Mouse (Mus musculus) erythroblast, embryonic 14.5 days (primary cell): Measurements from ENCODE around the gene Cd6. TPM values are rescaled to one million over a fixed set of nuclear protein-coding genes. Genes with fewer than 3 reads are reported as not detected.

Experiments
- H3K27me3 ChIP-seq: 2 replicates; pipeline ENCODE4 v1.6.1; 2012; ENCODE audit warnings: inconsistent platforms; ENCODE audit not compliant: control insufficient read depth
- H3K36me3 ChIP-seq: 2 replicates; pipeline ENCODE4 v1.6.1; 2012; ENCODE audit warnings: mild to moderate bottlenecking, inconsistent platforms; ENCODE audit not compliant: control insufficient read depth
- H3K4me1 ChIP-seq: 2 replicates; pipeline ENCODE4 v1.6.1; 2012; ENCODE audit warnings: inconsistent platforms; ENCODE audit not compliant: control insufficient read depth
- H3K4me3 ChIP-seq: replicated peaks from 2 replicates; pipeline ENCODE3; 2012; ENCODE audit warnings: moderate library complexity, mild to moderate bottlenecking, inconsistent platforms
- H3K9me3 ChIP-seq: 2 replicates; pipeline ENCODE4 v1.6.1; 2012; ENCODE audit warnings: low read length, inconsistent platforms, mixed read lengths; ENCODE audit not compliant: control insufficient read depth
- GATA1 ChIP-seq: IDR thresholded peaks from 2 replicates; pipeline ENCODE4 v1.6.1; 2012; ENCODE audit warnings: low read length, inconsistent platforms, mixed read lengths
- TAL1 ChIP-seq: IDR thresholded peaks from 3 replicates; pipeline ENCODE4 v1.6.1; 2012; ENCODE audit warnings: low read length, inconsistent platforms, mixed read lengths
- polyA plus RNA-seq: library from polyadenylated mRNA; stranded (reverse); fragments of >175 nt; gene quantifications from 2 replicates; pipeline ENCODE4 v1.2.3, GENCODE M21; 2012

Gene Cd6
- polyA plus RNA-seq, 1 experiment: not detected

DNA sequence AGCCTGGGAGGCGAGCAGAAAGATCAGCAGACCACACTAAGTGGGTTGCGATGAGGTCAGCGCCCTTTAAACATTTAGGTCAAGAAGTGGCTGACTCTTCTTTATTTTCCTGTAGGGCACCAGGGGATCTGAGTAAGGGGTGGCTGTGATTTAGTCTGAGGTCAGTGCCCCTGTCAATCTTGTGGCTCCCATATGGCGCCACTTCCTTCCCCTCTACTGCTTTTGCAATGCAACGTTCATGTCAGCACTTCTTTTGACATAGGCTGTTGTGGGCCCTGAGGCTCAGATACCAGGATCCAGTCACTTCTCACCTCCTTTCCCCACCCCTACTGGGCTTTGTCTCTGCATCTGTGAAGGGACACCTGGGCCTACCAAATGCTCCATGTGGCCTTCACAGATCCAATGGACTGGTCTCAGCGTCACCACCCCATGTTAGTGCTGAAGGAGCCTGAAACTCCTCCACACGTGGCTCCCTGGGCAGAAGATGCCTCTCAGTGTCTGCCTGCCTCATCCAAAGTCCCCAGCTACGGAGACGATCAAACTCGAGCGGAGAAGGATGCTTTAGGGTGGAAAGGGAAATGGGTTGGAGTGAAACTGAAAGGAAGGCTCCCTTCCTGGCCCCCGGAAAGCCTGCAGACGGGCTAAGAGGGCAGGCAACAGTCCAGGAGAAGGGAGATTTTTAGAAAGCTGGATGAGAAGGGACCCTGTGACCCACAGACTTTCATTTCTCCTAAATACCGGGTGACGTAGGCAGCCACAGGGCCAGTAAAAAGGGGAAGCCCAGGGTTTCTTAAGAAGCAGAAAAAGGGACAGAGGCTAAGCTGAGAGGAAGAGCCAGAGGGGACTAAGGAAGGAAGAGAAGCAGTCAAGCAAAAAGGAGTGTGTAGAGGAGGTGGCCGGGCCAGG is 12.1 kb upstream of the Cd6 start:
- H3K4me3 ChIP-seq: no peak overlapping the region
- H3K9me3 ChIP-seq: no peaks in the 10 kb centered on the region
- H3K4me1 ChIP-seq: no peaks in the 10 kb centered on the region
- peaks cover 20% of the 10 kb centered on the region for H3K27me3 ChIP-seq
- H3K36me3 ChIP-seq: no peaks in the 10 kb centered on the region
- no peak for TF ChIP-seq TAL1
- no peak for TF ChIP-seq GATA1

DNA sequence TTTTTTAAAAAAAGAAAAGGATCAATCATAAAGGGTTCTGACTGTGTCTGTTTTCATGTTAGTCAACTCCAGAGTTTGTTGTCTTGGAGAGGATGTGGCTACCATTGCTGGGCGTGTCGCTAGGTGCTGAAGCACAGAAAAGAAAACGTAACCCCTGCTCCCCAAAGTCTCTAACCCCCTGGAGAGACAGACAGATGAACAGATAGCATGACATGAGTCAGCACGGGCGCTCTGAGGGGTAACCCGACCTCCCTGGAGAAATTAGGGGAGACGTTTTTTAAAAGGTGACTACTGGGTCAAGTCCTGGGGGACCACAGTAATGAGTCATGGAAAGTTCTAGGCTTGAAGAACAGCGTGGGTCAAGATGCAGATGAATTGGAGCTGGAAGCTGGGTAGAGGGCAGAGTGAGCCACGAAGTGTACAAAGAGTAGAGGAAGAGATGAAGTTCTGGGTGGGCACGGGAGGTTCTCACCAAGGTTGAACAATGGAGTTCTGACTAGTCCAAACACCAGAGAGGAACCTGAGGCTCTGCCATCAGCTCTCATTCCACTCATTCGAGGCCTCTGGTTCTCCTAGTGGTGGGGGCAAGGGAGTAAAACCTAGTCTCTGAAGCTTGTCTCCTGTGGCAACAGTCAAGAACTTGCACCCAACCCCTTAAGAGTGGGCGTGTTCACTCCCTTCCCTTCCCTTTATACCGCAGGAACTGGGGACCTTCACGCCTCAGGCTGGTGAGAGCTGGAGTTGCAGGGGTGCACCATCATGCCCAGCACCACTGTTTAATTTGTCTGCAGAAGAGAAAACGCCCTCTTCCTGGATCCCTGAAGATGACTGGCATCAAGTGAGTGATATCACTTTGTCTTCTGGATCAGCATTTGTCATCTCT is 9.4 kb upstream of the Cd6 start, which contains the start of gene Slc15a3:
TSS of gene Slc15a3 (plus strand) at position 718 of the 883 bp plus-strand sequence.
- H3K4me1 ChIP-seq: no peaks in the 10 kb centered on the region
- no peaks in the 10 kb centered on the region for H3K9me3 ChIP-seq
- no peak for TF ChIP-seq TAL1
- TF ChIP-seq GATA1: no peak
- peaks cover 20% of the 10 kb centered on the region for H3K27me3 ChIP-seq
- H3K4me3 ChIP-seq: no peak within 1 kb of the TSS
- no peaks in the 10 kb centered on the region for H3K36me3 ChIP-seq

DNA sequence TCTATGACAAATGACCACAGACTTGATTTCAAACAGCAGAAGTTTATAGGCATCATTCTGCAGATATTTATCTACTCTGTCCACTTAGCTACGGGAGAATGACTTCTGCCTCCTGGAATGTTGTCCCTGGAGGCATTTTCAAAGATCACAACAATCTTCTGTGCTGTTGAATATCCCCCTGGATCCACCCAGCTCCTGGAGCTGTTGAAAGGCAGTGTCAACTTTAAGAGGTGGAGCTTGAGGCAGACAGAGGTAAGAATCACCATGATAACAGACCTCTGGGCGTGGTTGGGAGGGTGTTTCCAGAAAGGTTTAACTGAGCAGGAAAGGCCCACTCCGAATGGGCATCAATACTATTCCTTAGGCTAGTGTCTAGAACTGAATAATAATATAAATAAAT is 5.8 kb upstream of the Cd6 start:
- Histone ChIP-seq H3K4me1 (no peaks in the 10 kb centered on the region; the same call in 1 of the 2 replicates), H3K27me3 (no peaks in the 10 kb centered on the region), H3K4me3 (no peak overlapping the region), H3K9me3 (no peaks in the 10 kb centered on the region), H3K36me3 (no peaks in the 10 kb centered on the region)
- TF ChIP-seq TAL1 (no peak), GATA1 (no peak)

DNA sequence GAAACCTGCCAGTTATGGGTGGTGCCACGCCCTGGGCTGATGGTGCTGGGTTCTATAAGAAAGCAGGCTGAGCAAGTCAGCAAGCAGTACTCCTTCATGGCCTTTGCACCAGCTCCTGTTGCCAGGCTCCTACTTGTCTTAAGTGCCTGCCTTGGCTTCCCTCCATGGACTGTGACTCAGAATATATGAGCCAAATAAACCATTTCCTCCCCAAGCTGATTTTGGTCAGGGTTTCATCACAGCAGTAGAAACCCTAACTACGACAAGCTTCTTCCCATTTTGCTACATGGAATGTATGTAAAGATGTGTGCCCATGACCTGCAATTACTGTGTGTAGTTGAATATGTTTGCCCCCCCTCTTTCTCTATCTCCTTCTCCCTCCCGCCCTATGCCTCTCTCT is 3.8 kb upstream of the Cd6 start:
- TF ChIP-seq GATA1: no peak
- no peak for TF ChIP-seq TAL1
- no peak overlapping the region for H3K4me3 ChIP-seq
- no peaks in the 10 kb centered on the region; the same call in 1 of the 2 replicates for H3K4me1 ChIP-seq
- H3K9me3 ChIP-seq: no peaks in the 10 kb centered on the region
- no peaks in the 10 kb centered on the region for H3K36me3 ChIP-seq
- H3K27me3 ChIP-seq: no peaks in the 10 kb centered on the region

DNA sequence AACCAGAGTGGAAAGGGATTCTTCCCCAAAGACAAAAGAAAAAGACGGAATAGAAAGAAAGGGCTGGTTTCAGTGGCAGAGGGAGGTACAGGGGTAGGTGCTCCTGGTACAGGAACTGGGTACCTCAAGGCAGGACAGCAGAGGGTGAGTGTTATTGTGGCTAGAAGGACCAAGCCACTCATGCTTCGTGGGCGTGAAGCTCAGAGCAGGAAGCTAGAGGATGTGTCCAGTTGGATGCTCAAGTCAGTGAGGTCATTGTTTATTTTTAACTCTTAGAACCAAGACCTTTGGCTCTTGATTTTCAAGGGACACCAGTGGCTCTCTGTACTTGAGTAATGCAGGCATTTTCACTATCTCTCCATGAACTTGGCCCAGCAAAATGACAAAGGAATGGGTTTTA is 2.2 kb upstream of the Cd6 start:
- H3K9me3 ChIP-seq: no peaks in the 10 kb centered on the region
- no peaks in the 10 kb centered on the region for H3K36me3 ChIP-seq
- TF ChIP-seq GATA1 (no peak), TAL1 (no peak)
- H3K4me3 ChIP-seq: no peak overlapping the region
- H3K4me1 ChIP-seq: no peaks in the 10 kb centered on the region; the same call in 1 of the 2 replicates
- no peaks in the 10 kb centered on the region for H3K27me3 ChIP-seq

DNA sequence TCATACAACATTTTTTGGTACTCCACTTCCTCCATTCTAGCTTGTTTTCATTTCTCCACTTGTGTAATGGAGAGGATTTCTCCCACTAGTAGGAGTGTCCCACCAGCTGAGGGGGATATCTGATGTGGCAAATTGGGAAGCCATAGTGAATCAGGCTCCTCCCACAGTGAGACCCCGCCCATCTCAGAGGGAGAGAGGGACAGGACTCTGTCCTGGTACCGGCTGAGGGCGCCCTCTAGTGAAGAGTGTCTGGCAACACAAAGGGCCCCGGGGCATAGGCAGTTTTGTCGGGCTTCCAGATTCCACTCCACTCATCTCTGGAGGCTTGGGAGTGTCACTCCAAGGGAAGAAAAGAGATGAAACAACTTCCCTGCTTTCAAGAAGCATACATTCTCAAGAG is 1.6 kb upstream of the Cd6 start:
- no peaks in the 10 kb centered on the region for H3K27me3 ChIP-seq
- no peaks in the 10 kb centered on the region for H3K9me3 ChIP-seq
- H3K36me3 ChIP-seq: no peaks in the 10 kb centered on the region
- H3K4me1 ChIP-seq: no peaks in the 10 kb centered on the region; the same call in 1 of the 2 replicates
- no peak for TF ChIP-seq TAL1
- H3K4me3 ChIP-seq: no peak overlapping the region

DNA sequence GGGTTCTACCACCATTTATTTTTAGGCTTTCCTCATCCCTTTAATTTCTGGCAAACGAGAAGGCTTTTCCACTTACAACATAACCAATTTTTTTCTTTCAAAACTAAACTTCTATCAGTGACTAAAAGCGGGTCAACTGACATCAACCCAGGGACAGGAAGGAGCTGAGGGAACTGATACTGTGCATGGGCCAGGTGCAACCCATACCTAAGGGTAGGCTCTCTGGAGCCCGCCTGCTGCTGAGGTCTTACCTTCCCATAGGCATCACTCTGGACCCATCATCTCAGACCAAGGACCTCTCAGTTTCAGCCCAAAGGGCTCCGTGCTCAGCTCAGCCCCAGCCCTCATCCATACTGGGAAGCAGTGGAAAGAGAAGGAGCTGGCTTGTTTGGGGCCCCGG is 1.5 kb downstream of the Cd6 start:
- TF ChIP-seq GATA1 (no peak), TAL1 (no peak)
- no peaks in the 10 kb centered on the region for H3K4me1 ChIP-seq
- no peaks in the 10 kb centered on the region for H3K27me3 ChIP-seq
- H3K36me3 ChIP-seq: no peaks in the 10 kb centered on the region
- H3K9me3 ChIP-seq: no peaks in the 10 kb centered on the region
- H3K4me3 ChIP-seq: no peak overlapping the region

DNA sequence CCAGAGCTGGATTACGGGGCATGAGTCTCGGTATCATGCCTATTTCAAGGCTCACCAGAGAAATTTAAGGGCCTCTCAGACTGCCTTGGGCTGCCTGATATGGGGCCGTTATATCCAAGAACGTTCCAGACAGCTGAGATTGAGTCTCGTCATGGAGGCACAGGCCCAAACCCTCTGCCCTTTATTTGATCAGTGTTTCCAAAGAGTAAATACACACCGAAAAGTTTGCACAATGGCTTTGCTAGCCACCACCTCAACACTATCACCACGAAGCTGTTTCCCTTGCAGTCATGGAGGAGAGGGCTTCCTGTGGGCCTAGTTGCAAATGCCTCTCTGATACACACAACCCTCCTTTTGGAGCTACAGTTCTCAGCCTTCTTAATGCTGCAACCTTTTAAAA is 5.8 kb downstream of the Cd6 start:
- Histone ChIP-seq H3K4me1 (no peaks in the 10 kb centered on the region), H3K9me3 (no peaks in the 10 kb centered on the region), H3K4me3 (no peak overlapping the region), H3K27me3 (no peaks in the 10 kb centered on the region), H3K36me3 (no peaks in the 10 kb centered on the region)
- TF ChIP-seq TAL1: no peak
- TF ChIP-seq GATA1: no peak

DNA sequence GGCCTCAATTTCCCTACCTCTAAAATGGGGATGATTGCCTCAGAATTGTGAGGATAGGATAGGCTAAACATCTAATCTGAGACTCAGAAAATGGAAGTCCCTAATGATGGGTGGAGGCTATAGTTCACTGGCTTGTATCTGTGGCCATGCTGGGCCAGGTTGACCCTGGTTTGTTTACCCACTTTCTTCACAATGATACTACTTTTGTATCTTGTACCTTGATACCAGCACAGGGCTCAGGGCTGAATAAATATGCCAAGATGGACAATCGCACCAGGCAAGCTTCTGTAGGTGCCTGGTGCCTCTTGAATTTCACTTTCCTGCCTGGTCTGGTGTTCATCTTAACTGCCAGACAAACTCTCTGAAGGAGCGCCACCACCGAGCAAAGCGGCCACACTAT is 7.3 kb downstream of the Cd6 start:
- no peaks in the 10 kb centered on the region; the same call in 1 of the 2 replicates for H3K4me1 ChIP-seq
- H3K27me3 ChIP-seq: no peaks in the 10 kb centered on the region
- no peak overlapping the region for H3K4me3 ChIP-seq

More for the DNA sequence above, 7.3 kb downstream of the Cd6 start:
- no peak for TF ChIP-seq TAL1
- TF ChIP-seq GATA1: no peak
- no peaks in the 10 kb centered on the region for H3K36me3 ChIP-seq
- H3K9me3 ChIP-seq: no peaks in the 10 kb centered on the region
